9 mouse cellular contexts compared by ENCODE assay signal in genomic region chr6:122765298-122765956, GRCm38 (mm10). TPM values are rescaled to one million over a fixed set of nuclear protein-coding genes. Genes with fewer than 3 reads are reported as not detected.
DNase-seq lines count a peak whose midpoint lies in the region; ATAC-seq and TF ChIP-seq lines count a peak whose summit lies in the region.
"Had no signal": no experiment of that assay in that cellular context is flagged by ENCODE, and none has a peak within 500 bp of the region (broad histone marks: within the 10 kb centered on the region; RNA-seq: fewer than 3 reads in every experiment).

No protein-coding gene starts in this region.

- H3K36me3 ChIP-seq in heart, embryonic 12.5 days, result no peaks in the 10 kb centered on the region
- H3K36me3 ChIP-seq in ES-E14 (ENCODE audit: control insufficient read depth, insufficient read depth, low read length, poor library complexity, severe bottlenecking), result no peaks in the 10 kb centered on the region
- no peaks in the 10 kb centered on the region for H3K36me3 ChIP-seq in forebrain, embryonic 16.5 days (ENCODE audit: control insufficient read depth, insufficient read depth)
- H3K36me3 ChIP-seq in liver, embryonic 16.5 days (ENCODE audit: control insufficient read depth, insufficient read depth), result no peaks in the 10 kb centered on the region

- no peak for ATAC-seq in heart, embryonic 12.5 days (ENCODE audit: insufficient number of reproducible peaks, low FRiP score)
- no peak for ATAC-seq in forebrain, embryonic 16.5 days
- ATAC-seq in liver, embryonic 16.5 days (ENCODE audit: low read depth), result no peak

- H3K27ac ChIP-seq in heart, embryonic 12.5 days (ENCODE audit: poor library complexity, severe bottlenecking), result no peak overlapping the region
- H3K27ac ChIP-seq in ES-E14 (ENCODE audit: insufficient read depth, low read depth, low read length, poor library complexity, severe bottlenecking), result peak overlapping the region; percentile 98
- peak overlapping the region; percentile 84 for H3K27ac ChIP-seq in forebrain, embryonic 16.5 days (ENCODE audit: low read length)
- H3K27ac ChIP-seq in liver, embryonic 16.5 days (ENCODE audit: low read length), result no peak overlapping the region

- peak overlapping the region; percentile 50 for H3K4me3 ChIP-seq in heart, embryonic 12.5 days
- H3K4me3 ChIP-seq in ES-E14 (ENCODE audit: insufficient read depth in 1 of 2, low read depth in 1 of 2, low read length in 2 of 2, poor library complexity in 1 of 2, severe bottlenecking in 1 of 2), result peak overlapping the region; percentile 61
- peak overlapping the region; percentile 54 for H3K4me3 ChIP-seq in forebrain, embryonic 16.5 days (replicated peaks; ENCODE audit: low read length)
- H3K4me3 ChIP-seq in liver, embryonic 16.5 days (ENCODE audit: low read depth, low read length), result no peak overlapping the region; the same call in none of the 2 replicates

- H3K4me2 ChIP-seq in heart, embryonic 12.5 days, result peak overlapping the region; percentile 90
- peak overlapping the region; percentile 62 for H3K4me2 ChIP-seq in forebrain, embryonic 16.5 days (ENCODE audit: low read length)
- peak overlapping the region; percentile 88 for H3K4me2 ChIP-seq in liver, embryonic 16.5 days (ENCODE audit: low read depth, low read length)

- H3K9me3 ChIP-seq in heart, embryonic 12.5 days (replicated peaks), result no peaks in the 10 kb centered on the region
- H3K9me3 ChIP-seq in ES-E14 (ENCODE audit: control insufficient read depth, insufficient read depth, low read depth, low read length), result no peaks in the 10 kb centered on the region
- no peaks in the 10 kb centered on the region for H3K9me3 ChIP-seq in forebrain, embryonic 16.5 days (ENCODE audit: control insufficient read depth, low read length)
- H3K9me3 ChIP-seq in liver, embryonic 16.5 days (replicated peaks; ENCODE audit: control insufficient read depth, low read length), result no peaks in the 10 kb centered on the region

- WGBS in heart, embryonic 12.5 days, result 12% methylated on average over 9 of the region's 9 CpGs
- 4% methylated on average over 9 of the region's 9 CpGs for WGBS in forebrain, embryonic 16.5 days
- WGBS in liver, embryonic 16.5 days (ENCODE audit: insufficient replicate concordance), result 18% methylated on average over 9 of the region's 9 CpGs

- in situ Hi-C loops in ES-E14 (cut with MboI; ENCODE audit: low sequenced_read_pairs in 2 of 2, unreplicated experiment in 2 of 2), result no loop called here

- no peak for DNase-seq in heart, adult 11 months
- DNase-seq in ES-E14 (ENCODE audit: low read depth, low spot score), result peak; percentile 84
- DNase-seq in cerebellum, postnatal 14 days, result no peak
- no peak for DNase-seq in Muller cell, postnatal 12 days (ENCODE audit: inconsistent ontology term)
- DNase-seq in spleen, postnatal 4 days (ENCODE audit: low spot score in 2 of 2), result no peak

- no peaks in the 10 kb centered on the region for H3K27me3 ChIP-seq in heart, embryonic 12.5 days (replicated peaks)
- no peaks in the 10 kb centered on the region for H3K27me3 ChIP-seq in forebrain, embryonic 16.5 days (replicated peaks; ENCODE audit: control insufficient read depth, insufficient read depth, low read length)
- no peaks in the 10 kb centered on the region; the same call in none of the 2 replicates for H3K27me3 ChIP-seq in liver, embryonic 16.5 days (ENCODE audit: control insufficient read depth, insufficient read depth, low read depth, low read length)

- H3K4me1 ChIP-seq in heart, embryonic 12.5 days (replicated peaks), result peaks cover 16% of the 10 kb centered on the region
- H3K4me1 ChIP-seq in ES-E14 (ENCODE audit: control insufficient read depth in 2 of 2, insufficient read depth in 2 of 2, low read length in 2 of 2, poor library complexity in 1 of 2), result peaks cover 4 to 16% of the 10 kb centered on the region in 2 experiments; a peak in 3 of 4 replicates
- H3K4me1 ChIP-seq in forebrain, embryonic 16.5 days (replicated peaks; ENCODE audit: control insufficient read depth, insufficient read depth, low read length), result peaks cover 13% of the 10 kb centered on the region; the same call in 1 of the 2 replicates
- H3K4me1 ChIP-seq in liver, embryonic 16.5 days (ENCODE audit: control insufficient read depth, low read depth, low read length), result peaks cover 36% of the 10 kb centered on the region

- no peak overlapping the region for H3K9ac ChIP-seq in heart, embryonic 12.5 days
- peak overlapping the region; percentile 21; the same call in 1 of the 2 replicates for H3K9ac ChIP-seq in ES-E14 (ENCODE audit: insufficient read depth, low read depth, low read length, poor library complexity, severe bottlenecking)
- peak overlapping the region; percentile 65 for H3K9ac ChIP-seq in forebrain, embryonic 16.5 days (replicated peaks; ENCODE audit: low read depth, low read length)
- H3K9ac ChIP-seq in liver, embryonic 16.5 days (ENCODE audit: low read depth, low read length), result peak overlapping the region; percentile 52

TF ChIP-seq in ES-E14, 5 proteins besides CTCF, POLR2A, EP300 and RAD21:
- no peak for TF ChIP-seq HCFC1 (IDR thresholded peaks at IDR 0.05; ENCODE audit: borderline replicate concordance, insufficient read depth, low read length)
- TF ChIP-seq CHD2 (IDR thresholded peaks at IDR 0.05; ENCODE audit: low read depth, low read length), result no peak
- no peak for TF ChIP-seq MAFK (IDR thresholded peaks at IDR 0.05; ENCODE audit: insufficient read depth, low read depth, low read length)
- no peak for TF ChIP-seq ZNF384 (IDR thresholded peaks at IDR 0.05; ENCODE audit: low read depth, low read length)
- TF ChIP-seq ZC3H11A (IDR thresholded peaks at IDR 0.05; ENCODE audit: borderline replicate concordance, low read depth, low read length), result no peak

RNA-seq across cellular contexts. Expression of gene Slc2a3, which starts 36.0 kb away (rescaled TPM):
- 26.6 and 27.7 TPM in 2 replicates for polyA plus RNA-seq in heart, embryonic 12.5 days (2016; fragmentation: Nextera tagmentation; extraction: Ambion mirVana)
- total RNA-seq in ES-E14 (2012; rRNA removed), result 890 and 1,987 TPM in 2 replicates
- 25.9 and 33.7 TPM in 2 replicates for polyA plus RNA-seq in forebrain, embryonic 16.5 days (2015; fragmentation: Nextera tagmentation; extraction: Ambion mirVana)
- 12.2 and 13.0 TPM in 2 replicates for polyA plus RNA-seq in liver, embryonic 16.5 days (2015; fragmentation: Nextera tagmentation; extraction: Ambion mirVana)

RNA-seq across cellular contexts. Expression of gene Foxj2, which starts 54.3 kb away (rescaled TPM):
- 7.8 and 8.4 TPM in 2 replicates for polyA plus RNA-seq in heart, embryonic 12.5 days (2016; fragmentation: Nextera tagmentation; extraction: Ambion mirVana)
- total RNA-seq in ES-E14 (2012; rRNA removed), result 1.3 and 1.7 TPM in 2 replicates
- 8.1 and 8.5 TPM in 2 replicates for polyA plus RNA-seq in forebrain, embryonic 16.5 days (2015; fragmentation: Nextera tagmentation; extraction: Ambion mirVana)
- polyA plus RNA-seq in liver, embryonic 16.5 days (2015; fragmentation: Nextera tagmentation; extraction: Ambion mirVana), result 1.3 and 1.5 TPM in 2 replicates

RNA-seq across cellular contexts. Expression of gene Nanog, which starts 58.1 kb away (rescaled TPM):
- 0.49 and 0.86 TPM in 2 replicates for polyA plus RNA-seq in heart, embryonic 12.5 days (2016; fragmentation: Nextera tagmentation; extraction: Ambion mirVana)
- 89.3 and 138 TPM in 2 replicates for total RNA-seq in ES-E14 (2012; rRNA removed)
- polyA plus RNA-seq in forebrain, embryonic 16.5 days (2015; fragmentation: Nextera tagmentation; extraction: Ambion mirVana), result 0.13 TPM in 1 of 2 replicates, not detected in the other
- not detected in 2 replicates for polyA plus RNA-seq in liver, embryonic 16.5 days (2015; fragmentation: Nextera tagmentation; extraction: Ambion mirVana)
- total RNA-seq: common myeloid progenitor, adult 5-6 weeks had no signal

Comparison
In these comparisons a context has a peak if more than half of its experiments do, and no peak if none do; other contexts are left out.
1. H3K27ac ChIP-seq: peak in ES-E14 (single experiment) and forebrain, embryonic 16.5 days (single experiment); none in heart, embryonic 12.5 days (single experiment) and liver, embryonic 16.5 days (single experiment).
2. Peak in every context shown above with its lines, with median percentiles within 50 percentile points of each other: H3K4me2 ChIP-seq.